Mouse (Mus musculus): ENCODE data around the gene Rc3h1. TPM values are rescaled to one million over a fixed set of nuclear protein-coding genes. Genes with fewer than 3 reads are reported as not detected.
"Not testable (repeated sequence)": the region's sequence is repeated elsewhere in the genome, so short reads cannot be mapped to it uniquely, and the experiment has no call there.

Rc3h1 gene
- total RNA-seq, 4 experiments from 2014 or later: 31.6 to 45.6 (median 40.4) TPM

DNA sequence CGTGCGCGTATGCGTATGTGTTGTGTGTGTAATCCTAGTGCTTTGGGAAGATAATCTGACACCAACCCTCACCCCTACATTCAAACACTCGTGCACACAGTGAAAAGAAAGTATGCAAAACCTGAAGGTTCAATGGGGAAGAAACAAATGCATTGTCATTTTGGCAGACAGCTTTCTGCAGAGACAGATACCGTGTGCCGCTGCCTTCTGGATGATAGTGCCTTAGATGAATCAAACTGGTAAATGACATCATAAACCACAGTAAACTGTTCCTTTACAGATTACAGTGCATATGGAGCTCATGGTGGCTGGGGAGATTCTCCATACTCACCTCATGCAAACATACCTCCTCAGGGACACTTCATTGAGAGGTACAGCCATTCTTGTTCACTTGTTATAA lies 57.0 kb downstream of the Rc3h1 start:
- no peak for DNase-seq (ENCODE audit: low spot score)

DNA sequence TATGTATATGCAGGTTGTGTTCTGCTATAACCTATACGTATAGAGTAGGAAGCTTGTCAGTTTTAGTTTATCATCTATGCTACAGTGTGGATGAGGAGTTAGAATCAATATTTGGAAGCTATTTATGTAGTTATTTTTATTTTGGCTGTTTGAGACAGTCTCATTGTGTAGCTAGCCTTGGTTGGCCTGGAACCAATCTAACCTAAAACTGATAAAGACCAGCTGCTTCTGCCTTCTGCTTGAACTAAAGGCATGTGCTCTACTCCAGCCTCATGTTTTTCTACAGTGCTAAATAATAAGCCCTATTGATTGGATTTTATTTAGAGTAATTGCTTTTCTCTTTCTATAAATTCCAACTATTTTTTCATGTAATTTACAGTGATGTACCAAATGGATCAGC lies 61.0 kb downstream of the Rc3h1 start:
- no peak for DNase-seq (ENCODE audit: low spot score)

DNA sequence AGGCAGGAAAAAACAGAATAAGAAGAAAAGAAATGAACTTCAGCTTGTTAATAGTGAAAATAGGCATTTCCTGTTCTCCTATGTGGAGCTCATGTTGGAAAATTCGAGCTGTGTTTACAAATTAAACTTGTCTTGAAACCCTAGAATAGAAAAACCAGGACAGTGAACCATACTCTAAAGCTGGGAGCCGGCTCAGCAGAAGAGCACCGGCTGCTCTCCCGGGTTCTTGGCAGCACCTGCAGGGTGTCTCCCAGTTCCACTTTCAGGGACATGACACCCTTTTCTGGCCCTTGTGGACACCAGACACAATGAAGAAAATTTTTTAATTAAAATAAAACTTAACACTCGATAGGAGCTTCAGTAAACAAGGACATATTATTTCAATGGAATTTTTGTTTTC lies 62.4 kb downstream of the Rc3h1 start:
- DNase-seq (ENCODE audit: low spot score): no peak

DNA sequence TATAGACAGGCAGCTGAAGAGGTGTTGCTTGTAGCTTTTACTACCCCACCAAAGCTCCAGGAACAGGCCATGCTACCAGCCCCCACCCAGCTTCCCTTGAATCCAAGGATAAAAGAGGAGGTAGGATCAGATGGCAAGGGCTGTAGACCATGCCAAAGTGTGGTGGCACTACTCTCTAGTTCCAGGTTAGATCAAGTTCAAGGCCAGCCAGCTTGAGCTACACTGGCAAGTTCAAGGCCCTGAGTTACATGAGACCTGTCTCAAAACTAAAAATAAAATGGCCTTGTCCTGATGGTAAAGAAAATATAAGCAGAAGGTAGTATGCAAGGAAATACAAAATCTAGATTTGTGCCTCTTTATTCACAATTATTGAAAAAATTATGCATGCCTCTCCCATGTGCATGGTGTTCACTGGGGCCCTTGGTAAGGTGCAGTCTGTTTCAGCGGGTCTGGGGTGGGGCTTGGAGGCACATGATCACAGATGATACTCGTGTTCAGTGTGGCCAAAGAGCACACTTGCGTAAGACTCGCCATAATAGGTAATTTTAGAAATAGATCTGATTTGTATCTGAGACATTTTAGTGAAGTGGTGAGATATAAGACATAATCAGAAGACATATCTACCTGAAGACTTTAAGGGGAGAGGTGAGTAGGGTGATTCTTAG lies 72.0 kb downstream of the Rc3h1 start, which contains the start of gene Serpinc1:
Serpinc1 (plus strand) TSS at position 515 of the 665 bp plus-strand sequence.
- no peak for DNase-seq (ENCODE audit: low spot score)

DNA sequence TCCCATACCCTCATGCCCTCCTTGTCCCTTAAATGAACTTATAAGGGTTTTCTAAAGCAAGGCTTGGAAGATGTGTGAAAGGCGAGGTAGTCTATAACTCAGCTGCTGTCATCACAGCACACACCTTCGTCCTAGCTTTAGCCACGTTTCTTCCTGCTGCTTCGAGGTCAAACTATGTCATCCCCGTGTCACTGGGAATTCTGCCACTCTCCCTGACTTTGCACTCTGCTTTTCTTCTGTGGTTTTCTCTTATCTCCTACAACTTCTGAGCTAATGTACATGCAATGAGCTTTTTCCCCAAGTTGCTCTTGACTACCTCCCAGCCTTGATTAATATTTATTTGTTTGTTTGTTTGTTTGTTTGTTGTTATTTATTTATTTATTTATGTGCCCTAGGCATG lies 73.8 kb downstream of the Rc3h1 start:
- DNase-seq (ENCODE audit: low spot score): no peak

DNA sequence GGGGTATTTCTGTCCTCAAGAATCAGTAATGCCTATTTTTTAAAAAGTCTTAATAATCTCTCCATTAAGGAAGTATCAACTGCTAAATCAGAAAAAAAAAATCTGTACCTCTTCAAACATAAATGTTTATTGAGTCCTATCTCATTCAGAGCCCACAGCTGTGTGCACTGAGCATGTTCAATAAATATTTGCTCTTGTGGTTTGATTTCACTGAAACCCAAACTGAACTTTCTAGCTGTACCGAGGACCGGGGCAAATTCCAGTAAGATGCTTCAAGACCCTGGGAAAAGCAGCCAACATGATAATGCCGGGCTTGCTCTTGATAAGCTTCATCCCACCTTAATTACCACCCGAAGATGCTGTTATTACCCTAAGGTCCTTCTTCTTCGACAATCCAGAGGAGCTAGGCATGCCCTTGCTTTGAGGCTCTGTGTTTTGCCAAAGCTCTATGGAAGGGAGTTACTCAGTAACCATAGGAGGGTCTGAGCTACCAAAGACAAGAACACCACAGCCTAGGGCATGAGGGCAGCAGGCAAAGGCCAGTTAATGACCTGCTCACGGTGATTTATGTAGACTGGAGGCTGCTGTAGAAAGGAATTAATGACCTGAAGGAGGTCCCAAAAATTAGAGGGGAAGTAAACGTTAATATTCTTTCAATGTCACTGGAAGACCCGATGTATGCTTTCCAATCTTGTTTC lies 74.5 kb downstream of the Rc3h1 start:
- no peak for DNase-seq (ENCODE audit: low spot score)

DNA sequence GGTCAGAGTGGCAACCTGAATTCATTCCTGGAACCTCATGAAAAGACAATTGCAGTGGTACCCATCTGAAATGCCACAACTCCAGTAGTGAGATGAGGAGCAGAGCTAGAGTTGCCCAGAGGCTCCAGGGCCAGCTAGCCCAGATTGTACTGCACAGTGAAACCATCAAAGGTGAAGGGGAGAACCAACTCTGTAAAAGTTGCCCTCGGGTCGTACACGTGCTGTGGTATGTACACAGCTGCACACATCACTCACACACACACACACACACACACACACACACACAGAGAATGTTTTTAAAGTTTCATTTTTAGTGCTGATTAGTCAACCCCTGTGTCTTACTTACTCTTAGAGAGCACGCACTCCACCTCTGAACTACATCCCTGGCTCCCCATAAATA lies 75.1 kb downstream of the Rc3h1 start:
- DNase-seq (ENCODE audit: low spot score): no peak

DNA sequence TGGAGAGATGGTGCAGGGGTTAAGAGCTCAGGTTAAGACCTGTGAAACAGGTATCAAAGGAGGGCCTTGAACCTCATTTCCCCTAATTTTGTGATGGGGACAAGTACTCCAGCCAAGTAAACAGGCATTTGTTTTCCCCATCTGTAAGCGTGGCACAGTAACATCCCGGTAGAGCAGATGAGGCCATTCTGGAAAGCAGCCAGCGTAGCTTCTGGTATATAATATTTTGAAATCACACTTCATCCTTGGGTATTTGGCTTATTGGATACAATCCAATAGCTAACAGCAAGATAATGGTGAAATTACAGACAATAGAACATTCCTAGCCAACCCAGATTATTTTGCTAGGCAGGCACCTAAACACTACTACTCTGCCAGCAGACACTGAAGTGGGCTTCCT lies 76.7 kb downstream of the Rc3h1 start:
- no peak for DNase-seq (ENCODE audit: low spot score)

DNA sequence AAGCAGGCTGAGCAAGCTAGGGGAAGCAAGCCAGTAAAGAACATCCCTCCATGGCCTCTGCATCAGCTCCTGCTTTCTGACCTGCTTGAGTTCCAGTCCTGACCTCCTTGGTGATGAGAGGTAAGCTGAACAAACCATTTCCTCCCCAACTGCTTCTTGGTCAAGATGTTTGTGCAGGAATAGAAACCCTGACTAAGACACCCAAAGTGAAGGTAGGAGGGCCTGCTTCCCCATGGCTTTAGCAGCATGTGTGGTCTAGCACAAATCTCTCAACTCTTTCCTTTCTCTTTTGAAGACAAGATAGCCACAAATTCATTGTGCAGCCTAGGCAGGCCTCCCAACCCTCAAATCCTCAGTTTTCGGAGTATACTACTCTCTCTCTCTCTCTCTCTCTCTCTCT lies 78.5 kb downstream of the Rc3h1 start:
- not testable (repeated sequence) for DNase-seq (ENCODE audit: low spot score)

DNA sequence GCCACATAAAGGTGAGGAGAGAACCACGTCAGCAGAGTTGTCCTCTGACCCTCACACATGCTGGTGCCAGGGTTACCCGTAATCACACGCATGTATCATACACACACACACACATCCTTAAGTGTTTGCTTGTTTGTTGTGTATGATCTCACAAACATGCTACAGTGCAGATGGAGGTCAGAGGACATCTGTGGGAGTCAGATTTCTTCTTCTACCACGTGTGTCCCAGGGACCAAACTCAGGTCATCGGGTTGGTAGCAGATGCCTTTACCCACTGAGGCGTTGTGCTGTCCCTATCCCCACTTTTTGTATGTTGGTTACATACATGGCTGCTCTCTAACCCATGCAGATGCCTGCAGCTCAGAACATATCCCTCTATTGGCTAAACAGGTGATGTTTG lies 79.3 kb downstream of the Rc3h1 start:
- no peak for DNase-seq (ENCODE audit: low spot score)

DNA sequence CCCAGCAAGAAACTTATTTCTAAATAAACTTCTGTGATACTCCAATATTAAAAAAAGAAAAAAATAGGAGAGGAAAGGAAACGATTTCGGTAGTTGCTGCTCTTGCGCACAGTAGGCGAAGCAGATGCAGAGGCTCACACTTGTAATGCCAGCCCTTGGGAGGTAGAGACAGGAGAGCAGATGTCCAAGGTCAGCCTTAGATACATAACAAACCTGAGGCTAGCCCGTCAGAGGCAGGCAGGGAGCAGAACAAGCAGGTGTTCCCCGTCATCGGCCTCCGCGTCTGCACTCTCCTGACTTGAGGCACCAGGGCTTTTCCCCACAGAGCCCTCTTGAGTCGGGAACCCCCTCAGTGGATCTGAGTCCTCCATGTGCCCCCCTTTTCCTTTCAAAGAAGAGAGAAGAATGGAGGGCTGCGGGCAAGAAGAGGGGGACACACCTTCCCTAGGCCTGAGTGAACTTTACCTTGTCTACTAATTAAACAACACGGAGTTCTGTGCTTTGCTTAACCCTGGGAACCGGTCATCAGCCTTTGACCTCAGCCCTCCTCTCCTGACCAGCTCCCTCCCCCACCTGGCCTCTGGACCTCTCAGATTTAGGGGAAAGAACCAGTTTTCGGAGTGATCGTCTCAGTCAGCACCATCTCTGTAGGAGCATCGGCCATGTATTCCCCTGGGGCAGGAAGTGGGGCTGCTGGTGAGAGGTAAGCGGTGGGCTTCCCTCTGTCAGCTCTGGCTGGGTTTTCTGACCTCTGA lies 80.8 kb downstream of the Rc3h1 start:
- no peak for DNase-seq (ENCODE audit: low spot score)

DNA sequence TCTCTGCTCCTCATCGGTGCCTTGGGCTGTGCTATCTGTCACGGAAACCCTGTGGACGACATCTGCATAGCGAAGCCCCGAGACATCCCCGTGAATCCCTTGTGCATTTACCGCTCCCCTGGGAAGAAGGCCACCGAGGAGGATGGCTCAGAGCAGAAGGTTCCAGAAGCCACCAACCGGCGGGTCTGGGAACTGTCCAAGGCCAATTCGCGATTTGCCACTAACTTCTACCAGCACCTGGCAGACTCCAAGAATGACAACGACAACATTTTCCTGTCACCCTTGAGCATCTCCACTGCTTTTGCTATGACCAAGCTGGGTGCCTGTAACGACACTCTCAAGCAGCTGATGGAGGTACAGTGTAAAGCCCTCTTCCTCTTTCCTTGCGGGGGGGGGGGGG lies 83.2 kb downstream of the Rc3h1 start:
- DNase-seq (ENCODE audit: low spot score): no peak

DNA sequence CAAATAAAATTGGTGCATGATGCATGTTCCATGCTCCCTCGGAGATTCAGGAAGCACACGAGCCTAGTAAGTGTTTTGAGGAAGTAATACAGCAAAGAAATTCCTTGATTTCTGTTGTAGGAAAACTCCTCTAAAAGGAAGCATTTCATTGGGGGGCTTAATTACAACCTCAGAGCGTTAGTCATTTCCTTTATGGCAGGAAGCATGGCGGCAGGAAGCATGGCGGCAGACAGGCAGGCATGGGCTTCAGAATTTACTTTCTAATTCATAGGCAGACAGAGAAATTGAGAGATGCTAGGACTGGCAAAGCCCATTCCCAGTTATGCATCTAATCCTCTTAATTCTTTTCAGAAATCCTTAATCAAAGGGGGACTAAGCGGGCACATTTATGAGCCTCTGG lies 87.6 kb downstream of the Rc3h1 start:
- DNase-seq (ENCODE audit: low spot score): no peak

DNA sequence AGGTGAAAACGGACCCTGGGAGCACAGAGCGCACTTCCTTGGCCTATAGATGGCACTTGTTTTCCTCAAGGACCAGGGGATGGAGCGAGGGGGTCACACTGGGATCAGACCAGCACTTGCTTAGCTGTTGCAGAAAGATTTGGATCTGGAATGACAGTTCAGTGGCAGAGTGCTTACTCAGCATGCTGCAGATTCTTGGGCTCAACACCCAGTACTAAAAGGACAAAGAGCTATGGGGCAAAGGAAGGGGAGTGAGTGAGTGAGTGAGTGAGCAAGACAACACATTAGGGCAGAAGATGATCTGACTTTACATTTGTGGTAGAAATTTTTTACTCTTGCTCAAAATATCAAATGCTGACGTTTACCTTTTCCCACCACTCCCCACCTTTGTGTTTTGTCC lies 98.7 kb downstream of the Rc3h1 start:
- no peak for DNase-seq (ENCODE audit: low spot score)

DNA sequence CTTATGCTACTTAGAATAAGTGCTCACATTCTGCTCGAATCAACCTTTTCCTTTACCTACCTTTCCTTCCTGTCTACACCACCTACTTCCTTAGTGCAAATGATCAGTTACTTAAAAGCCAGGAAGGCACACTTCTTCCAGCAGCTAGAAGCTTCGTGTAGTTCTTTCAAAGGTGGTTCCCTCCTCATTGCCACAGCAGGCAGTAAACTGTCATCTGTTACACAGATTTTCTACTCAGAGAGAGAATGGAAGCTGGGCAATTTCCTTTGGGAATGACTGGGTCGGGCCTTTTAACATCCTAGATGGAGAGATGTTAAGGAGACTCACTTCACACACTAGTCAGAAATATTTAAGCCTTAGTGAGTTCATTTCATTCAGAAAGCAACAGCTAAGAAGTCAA lies 99.3 kb downstream of the Rc3h1 start:
- DNase-seq (ENCODE audit: low spot score): no peak

DNA sequence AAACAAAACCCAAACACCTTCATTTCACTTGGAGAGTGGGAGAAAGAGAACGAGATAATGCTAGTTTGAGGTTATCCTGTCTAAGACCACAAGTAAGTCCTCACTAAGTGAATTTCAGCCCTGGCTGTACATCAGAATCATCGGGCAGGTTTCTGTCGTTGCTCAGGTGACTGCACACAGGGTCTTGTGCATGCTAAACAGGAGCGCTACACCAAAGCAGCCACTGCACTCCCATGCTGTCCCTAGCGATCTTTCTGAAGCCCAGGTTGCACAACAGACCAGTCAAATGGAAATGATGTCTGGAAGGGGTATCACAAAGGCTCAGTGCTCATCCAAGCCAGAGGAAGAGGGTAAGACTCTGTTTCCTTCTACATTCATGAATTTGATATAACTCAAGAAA lies 100.3 kb downstream of the Rc3h1 start:
- no peak for DNase-seq (ENCODE audit: low spot score)

DNA sequence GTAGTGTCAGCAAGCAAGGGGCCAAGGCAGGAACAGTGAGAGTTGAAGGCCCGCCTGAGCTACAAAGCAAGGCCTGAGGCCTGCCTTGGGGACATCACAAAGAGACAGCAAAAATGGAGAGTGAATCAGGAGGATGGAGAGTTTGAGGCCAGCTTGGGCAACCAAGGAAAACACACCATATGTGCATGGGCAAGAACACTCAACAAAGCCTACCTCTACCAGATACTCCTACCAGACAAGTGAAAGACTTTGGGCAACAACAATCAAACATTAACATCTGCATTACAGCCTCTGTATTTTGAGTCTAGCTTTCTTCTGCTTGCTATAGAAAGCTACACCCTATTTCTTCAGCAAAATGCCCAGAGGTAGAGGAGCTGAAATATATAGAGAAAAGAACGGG lies 101.8 kb downstream of the Rc3h1 start:
- DNase-seq (ENCODE audit: low spot score): no peak

DNA sequence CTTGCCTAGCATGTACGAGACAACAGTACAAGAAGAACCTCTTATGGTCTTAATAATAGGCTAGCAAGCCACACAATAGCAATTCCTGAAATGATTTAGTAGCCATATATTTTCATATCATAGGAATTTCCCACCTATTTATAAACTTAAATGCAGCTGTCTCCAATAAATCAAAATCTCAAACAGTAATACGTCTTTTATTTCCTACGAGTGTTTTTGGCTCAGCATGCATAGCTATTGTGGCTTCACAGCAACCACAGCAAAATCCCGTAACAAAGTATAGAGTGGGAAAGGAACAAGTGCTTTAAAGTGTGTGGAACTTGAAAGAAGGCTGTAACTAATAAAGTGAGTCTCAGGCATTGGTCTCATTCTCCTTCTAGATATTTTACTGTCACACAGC lies 104.2 kb downstream of the Rc3h1 start:
- DNase-seq (ENCODE audit: low spot score): no peak

DNA sequence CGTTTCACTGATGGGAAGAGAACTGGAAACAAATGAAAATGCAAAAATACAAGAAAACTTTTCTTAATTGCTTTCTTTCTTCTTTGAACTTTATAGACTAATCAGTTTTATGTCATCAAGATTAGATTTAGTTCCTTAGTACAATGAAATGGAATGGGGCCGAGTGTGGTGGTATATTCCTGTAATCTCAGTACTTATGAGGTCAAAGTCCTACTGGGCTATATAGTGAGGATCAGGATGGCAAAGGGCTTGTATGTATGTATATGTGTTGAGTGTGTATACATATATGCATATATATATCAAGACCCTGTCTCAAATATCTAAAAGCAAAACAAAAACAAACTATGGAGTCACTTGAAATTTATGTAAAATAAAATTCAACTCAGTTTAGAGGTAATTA lies 110.2 kb downstream of the Rc3h1 start:
- DNase-seq (ENCODE audit: low spot score): no peak

DNA sequence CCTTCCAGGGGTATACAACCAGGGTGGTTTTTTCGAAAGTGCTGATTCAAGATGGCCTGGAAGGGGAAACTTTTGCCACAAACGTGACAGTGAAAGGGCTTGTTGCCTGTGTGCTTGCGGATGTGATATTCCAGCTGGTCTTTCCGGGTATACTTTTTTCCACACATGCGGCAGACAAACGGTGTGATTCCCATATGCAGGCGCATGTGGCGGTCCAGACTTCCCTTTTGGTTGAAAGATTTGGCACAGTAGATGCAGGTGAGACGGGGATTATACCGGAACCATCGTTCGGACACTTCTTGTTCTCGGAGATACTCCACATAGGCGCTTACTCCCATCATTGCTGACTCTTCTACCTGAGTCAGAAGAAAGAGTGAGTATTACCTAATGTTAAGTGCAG lies 113.8 kb downstream of the Rc3h1 start:
- no peak for DNase-seq (ENCODE audit: low spot score)
